Mouse (Mus musculus) gastrocnemius, postnatal 36 days (tissue): ENCODE data around the gene Spred3. TPM values are rescaled to one million over a fixed set of nuclear protein-coding genes. Genes with fewer than 3 reads are reported as not detected.
"Not testable (repeated sequence)": the region's sequence is repeated elsewhere in the genome, so short reads cannot be mapped to it uniquely, and the experiment has no call there.

ENCODE experiments used
- DNase-seq, 2 experiments: peaks; one replicate each; pipeline ENCODE4 v3.0.0; 2022
- intact Hi-C: fragments of 180-260 bp; cut with DNase I; formaldehyde crosslinking; loops from one replicate; pipeline ENCODE4 v1.15.1; 2025
- long read RNA-seq, 2 experiments: library from polyadenylated mRNA; stranded (forward); transcript quantifications; one replicate each; pipeline ENCODE4 v2.0.0; 2021
- total RNA-seq, 2 experiments: library from RNA; stranded (reverse); gene quantifications; 2 replicates each; pipeline ENCODE4 v1.2.3; 2021

Spred3 gene
- total RNA-seq = 1 to 10 TPM in 1 of 2 experiments, under 1 TPM in 1; 0.59 to 1.2 TPM
- long read RNA-seq, experiment 1 = 0 reads
- long read RNA-seq, experiment 2 = 0 reads

- intact Hi-C loops = no loop called here
- DNase-seq = peak; percentile 74 to 77
These were observed at the start of gene Spred3, which contains the start of gene Ggn for GRCm38 (mm10) chr7:29170066-29170754. TSS of gene Spred3 (minus strand) at chr7:29170411. TSS of gene Ggn (plus strand) at chr7:29170210.

- intact Hi-C loops = no loop called here
- DNase-seq = no peak
These were observed 44.6 kb upstream of the Spred3 start for GRCm38 (mm10) chr7:29214846-29215245.

GRCm38 (mm10) chr7:29214236-29214635 is 44.0 kb upstream of the Spred3 start:
- intact Hi-C loops = no loop called here
- DNase-seq = no peak

GRCm38 (mm10) chr7:29213675-29214082 is 43.5 kb upstream of the Spred3 start, which contains the start of gene Catsperg1:
TSS of gene Catsperg1 (minus strand) at chr7:29214035.
- intact Hi-C loops = no loop called here
- DNase-seq = no peak

GRCm38 (mm10) chr7:29212775-29213560 is 42.8 kb upstream of the Spred3 start:
- intact Hi-C loops, DNase-seq: not testable (repeated sequence)

- no peak for DNase-seq
- intact Hi-C loops = no loop called here
These were observed 42.1 kb upstream of the Spred3 start for GRCm38 (mm10) chr7:29212199-29212765.

- DNase-seq = peak; percentile 85 to 87
- intact Hi-C loops = no loop called here
These were observed 41.4 kb upstream of the Spred3 start for GRCm38 (mm10) chr7:29211415-29212198.

GRCm38 (mm10) chr7:29211013-29211412 is 40.8 kb upstream of the Spred3 start:
- intact Hi-C loops = not testable (repeated sequence)
- peak; percentile 33 to 44 for DNase-seq

- intact Hi-C loops = loop anchor here (10.0 kb wide), 1 partner anchor 512 kb away; no protein-coding TSS in a partner anchor
- DNase-seq = no peak
These were observed 32.4 kb upstream of the Spred3 start for GRCm38 (mm10) chr7:29202577-29202976.

GRCm38 (mm10) chr7:29194230-29194629 is 24.0 kb upstream of the Spred3 start:
- intact Hi-C loops, DNase-seq: not testable (repeated sequence)

GRCm38 (mm10) chr7:29181323-29181722 is 11.1 kb upstream of the Spred3 start:
- not testable (repeated sequence) for DNase-seq
- intact Hi-C loops = loop anchor here (2.0 kb wide), 1 partner anchor 57 kb away; the partner anchor contains the start of gene Yif1b

GRCm38 (mm10) chr7:29180854-29181236 is 10.6 kb upstream of the Spred3 start:
- no peak for DNase-seq
- intact Hi-C loops = loop anchor here (2.0 kb wide), 1 partner anchor 58 kb away; the partner anchor contains the start of gene Yif1b

- intact Hi-C loops = loop anchor here (2.0 kb wide), 1 partner anchor 59 kb away; the partner anchor contains the start of gene Yif1b
- DNase-seq = peak; percentile 93 to 97
These were observed 10.1 kb upstream of the Spred3 start, which contains the start of gene Psmd8 for GRCm38 (mm10) chr7:29180077-29180853. TSS of gene Psmd8 (minus strand) at chr7:29180701.

GRCm38 (mm10) chr7:29179323-29179722 is 9.1 kb upstream of the Spred3 start:
- no peak for DNase-seq
- intact Hi-C loops = no loop called here

GRCm38 (mm10) chr7:29178106-29178505 is 7.9 kb upstream of the Spred3 start:
- DNase-seq = no peak
- intact Hi-C loops = no loop called here

- no peak for DNase-seq
- intact Hi-C loops = no loop called here
These were observed 2.3 kb upstream of the Spred3 start for GRCm38 (mm10) chr7:29172390-29173016.

GRCm38 (mm10) chr7:29171562-29172097 is 1.4 kb upstream of the Spred3 start:
- intact Hi-C loops = no loop called here
- DNase-seq = no peak

- intact Hi-C loops = no loop called here
- DNase-seq = no peak
These were observed 747 bp upstream of the Spred3 start for GRCm38 (mm10) chr7:29170755-29171561.
